Mouse (Mus musculus) heart, adult 8-10 months (tissue): ENCODE measurements around the gene Gm20431. TPM values are rescaled to one million over a fixed set of nuclear protein-coding genes. Genes with fewer than 3 reads are reported as not detected.
"Not testable (repeated sequence)": the region's sequence is repeated elsewhere in the genome, so short reads cannot be mapped to it uniquely, and the experiment has no call there.

Source experiments
- DNase-seq: peaks from one replicate; pipeline ENCODE4 v3.0.0; 2022; ENCODE audit warnings: low spot score
- total RNA-seq, 4 experiments: library from RNA; stranded (reverse); gene quantifications; 2 replicates each; pipeline ENCODE4 v1.2.4; 2022

Gm20431 gene
- total RNA-seq, 4 experiments from 2014 or later: 15.3 to 19.4 (median 18.2) TPM

DNA sequence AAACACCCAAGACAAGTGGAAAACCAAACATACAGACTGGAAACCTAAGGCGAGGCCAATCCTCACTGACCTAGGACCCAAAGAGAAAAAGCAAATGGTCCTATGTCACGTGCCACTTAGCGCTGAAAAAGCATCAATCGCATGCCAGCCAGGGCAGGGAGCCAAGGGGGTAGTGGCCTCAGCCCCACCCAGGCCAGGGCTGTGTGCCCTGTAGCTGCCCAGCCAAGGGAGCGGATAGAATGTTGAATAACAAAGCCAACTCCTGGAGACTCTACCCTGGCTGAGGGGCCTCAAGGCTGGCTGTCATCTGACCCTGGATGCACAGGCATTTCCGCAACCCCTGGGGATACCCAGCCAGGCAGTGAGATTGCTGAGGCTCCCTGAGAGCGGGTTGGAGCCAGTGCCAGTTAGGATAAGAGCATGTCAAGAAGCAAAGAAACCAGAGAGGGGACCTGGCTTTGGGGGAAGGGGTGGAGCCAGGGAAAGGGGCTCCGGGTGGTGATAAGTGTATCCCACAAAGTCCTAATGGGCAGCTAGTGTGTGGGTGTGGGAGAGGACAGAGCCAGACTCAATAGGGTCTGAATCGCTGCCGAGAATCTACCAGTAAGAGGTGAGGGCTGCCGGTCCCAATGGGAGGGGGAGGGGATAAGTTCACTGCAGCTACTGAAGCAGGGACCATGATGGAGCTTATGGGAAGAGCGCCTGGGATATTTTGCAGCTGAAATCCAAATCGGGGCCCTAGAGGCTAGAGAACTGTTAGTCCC is 1.3 kb downstream of the Gm20431 start:
- DNase-seq: peak; percentile 51

DNA sequence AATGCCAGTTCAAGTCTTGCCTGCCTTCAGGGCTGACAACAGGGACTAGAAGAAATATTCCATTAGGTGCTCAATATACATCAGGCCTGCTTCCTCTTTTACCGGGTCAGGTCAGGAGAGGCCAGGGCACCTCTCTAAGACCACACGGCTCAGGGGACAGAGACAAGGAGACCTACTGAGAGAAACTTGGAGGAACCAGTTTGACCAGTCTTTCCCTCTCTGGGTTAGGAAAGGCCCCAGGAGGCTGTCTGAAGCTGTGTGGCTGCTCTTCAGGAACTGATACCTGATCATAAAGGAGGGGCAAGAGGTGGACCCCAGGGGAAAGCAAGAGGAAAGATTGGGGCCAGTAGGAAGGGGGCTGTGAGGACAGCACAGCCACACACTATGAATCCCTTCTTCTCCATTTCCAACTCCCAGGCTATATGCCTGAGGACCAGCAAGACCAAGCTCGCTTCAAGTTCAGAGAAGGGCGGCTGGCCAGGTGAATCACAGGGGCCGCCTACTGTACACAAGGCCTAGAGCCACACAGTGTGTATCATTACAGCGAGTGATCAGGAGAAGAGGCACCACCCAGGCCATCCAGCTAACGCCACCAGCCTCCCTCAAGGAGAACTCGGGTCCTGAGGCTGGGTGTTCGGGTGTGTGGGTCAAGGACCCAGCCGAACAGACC is 2.0 kb downstream of the Gm20431 start:
- no peak for DNase-seq

DNA sequence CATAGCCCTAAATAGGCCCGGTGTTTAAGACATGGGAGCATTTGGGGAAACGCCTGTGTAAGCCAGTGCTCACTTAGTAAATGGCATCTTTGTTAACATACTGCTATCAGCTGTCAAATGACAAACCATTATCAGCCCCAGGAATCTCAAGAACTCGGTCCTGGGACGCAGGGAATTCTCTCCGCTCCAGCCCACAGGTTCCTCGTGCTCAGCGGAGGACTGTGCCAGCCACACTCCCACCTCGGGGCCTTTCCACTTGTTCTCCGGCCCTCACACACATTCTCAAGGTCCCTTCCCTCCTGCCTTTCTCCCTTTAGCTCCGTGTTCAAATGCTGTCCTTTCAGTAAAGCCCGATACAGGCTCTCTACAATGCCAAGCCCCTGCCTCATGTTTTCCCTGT is 2.6 kb downstream of the Gm20431 start:
- DNase-seq: no peak

DNA sequence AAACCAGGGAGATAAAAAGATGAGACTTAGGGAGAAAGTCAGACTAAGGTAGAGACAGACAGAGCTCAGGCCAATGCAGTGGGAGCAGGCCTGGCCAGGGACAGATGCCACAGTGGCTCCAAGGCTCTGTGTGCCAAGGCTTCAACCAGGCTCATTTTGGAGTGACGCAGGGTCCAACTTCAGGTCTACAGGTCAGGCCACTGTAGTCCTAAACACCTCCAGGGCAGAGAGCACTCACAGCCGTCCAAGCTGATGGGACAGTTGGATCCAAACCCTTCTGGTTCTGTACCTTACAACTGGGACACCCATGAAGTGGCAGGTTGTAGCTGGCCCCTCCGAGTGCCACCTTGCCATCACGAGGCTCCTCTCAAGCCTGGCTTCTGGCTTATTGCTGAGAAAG is 3.3 kb downstream of the Gm20431 start:
- no peak for DNase-seq

DNA sequence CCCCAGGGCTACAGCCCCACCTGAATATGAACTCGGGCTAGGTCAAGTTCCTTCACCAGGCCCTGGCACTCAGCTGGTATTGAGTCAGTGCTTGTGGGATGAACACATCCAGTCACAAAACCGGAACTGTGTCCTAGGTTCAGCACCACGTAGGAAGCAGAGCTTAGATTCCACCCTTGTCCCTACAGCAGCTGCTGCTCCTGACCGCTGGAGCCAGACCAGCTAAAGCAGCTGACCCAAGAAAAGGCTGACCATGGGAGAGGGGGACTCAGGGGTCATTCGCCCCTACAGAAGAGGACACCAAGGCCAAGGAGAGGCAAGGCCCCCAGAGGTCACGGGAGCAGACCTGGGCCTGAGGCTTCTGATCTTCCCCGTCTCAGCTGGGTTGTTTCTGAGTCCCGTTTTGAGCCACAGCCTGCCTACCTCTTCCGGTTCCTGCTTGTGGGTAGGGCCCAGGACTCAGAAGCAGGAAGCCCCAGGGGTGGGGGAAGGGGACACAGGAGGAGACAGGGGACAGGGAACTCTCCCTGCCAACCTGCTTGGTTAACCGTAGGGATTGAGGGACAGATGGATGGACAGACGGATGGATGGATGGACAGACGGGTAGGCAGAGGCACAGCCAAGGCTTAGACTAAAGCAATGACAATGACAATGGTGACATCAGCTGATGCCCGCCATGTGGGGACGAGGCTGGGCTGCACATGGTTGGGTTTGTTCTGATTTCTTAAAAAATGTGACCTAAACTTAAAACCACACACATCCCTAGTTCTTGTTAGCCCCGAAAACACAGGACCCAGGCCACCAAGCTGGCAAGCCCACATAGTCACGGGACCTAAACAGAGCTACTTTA is 4.4 kb downstream of the Gm20431 start:
- DNase-seq: no peak

DNA sequence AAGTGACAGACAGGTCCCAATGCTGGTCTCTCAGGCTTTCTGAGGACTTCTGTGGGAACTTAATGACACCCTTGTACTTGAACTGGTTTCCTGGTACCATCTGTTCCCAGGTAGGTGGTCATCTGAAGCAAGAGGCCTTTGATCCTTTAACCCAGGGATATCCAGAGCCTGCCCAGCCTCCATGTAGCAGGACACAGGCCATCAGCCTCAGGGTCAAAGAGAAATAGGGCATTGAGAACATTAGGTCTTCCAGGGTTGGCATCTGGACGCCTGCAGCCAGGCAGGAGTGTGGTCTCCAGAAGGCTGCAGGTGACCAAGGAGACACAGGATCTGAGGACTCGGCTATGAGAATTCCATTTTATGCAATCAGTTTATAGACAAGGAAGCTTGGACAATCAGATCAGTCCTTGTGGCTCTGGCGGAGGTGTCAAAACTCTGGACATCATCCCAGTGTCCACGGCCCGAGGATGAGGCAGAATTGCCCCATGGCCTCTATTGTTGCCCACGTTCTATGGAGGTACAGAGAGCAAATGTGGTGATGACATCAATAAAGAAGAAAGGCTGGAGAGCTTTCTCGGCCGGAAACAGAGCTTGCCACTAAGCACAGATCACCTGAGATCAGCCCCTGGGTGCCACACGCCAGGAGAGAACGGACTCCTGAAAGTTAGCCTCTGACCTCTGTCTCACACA is 6.2 kb downstream of the Gm20431 start:
- no peak for DNase-seq

DNA sequence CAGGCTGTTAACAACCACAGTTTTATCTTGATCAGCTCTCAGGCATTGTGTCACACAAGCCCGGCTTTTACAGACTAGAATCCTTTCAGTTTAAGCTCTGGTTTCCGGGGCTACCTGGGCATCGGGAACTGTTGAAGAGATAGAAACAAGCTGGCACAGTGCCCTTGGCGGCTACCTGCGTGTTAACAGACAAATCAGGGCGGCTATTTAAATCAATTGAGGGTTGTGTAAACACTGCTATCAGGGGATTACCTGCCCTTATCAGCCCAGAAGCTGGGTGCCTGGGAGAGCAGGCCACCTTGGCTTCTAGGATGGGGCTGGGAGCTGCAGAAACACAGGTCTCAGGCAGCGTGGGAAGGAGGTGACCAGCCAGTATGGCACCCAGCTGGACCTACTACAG is 8.6 kb downstream of the Gm20431 start:
- DNase-seq: no peak

DNA sequence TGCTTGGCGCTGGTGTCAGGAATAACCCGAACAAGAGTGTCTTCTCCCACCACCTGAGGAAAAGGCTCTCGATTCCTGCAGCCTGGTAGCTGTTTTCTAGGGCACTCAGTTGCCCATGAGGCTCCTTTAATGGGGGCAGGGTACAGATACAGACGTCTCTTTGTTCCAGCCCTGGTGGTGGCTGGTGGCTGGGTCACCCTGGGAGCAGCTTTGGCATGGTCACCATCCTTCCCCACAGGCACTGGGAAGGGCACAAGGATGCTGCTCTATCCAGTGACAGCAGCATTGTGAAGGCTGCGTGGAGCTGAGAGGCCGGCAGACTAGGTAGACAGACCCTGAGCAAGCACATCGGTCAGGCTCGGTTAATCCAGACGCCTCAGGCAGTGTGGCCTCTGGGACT is 9.7 kb downstream of the Gm20431 start:
- no peak for DNase-seq

DNA sequence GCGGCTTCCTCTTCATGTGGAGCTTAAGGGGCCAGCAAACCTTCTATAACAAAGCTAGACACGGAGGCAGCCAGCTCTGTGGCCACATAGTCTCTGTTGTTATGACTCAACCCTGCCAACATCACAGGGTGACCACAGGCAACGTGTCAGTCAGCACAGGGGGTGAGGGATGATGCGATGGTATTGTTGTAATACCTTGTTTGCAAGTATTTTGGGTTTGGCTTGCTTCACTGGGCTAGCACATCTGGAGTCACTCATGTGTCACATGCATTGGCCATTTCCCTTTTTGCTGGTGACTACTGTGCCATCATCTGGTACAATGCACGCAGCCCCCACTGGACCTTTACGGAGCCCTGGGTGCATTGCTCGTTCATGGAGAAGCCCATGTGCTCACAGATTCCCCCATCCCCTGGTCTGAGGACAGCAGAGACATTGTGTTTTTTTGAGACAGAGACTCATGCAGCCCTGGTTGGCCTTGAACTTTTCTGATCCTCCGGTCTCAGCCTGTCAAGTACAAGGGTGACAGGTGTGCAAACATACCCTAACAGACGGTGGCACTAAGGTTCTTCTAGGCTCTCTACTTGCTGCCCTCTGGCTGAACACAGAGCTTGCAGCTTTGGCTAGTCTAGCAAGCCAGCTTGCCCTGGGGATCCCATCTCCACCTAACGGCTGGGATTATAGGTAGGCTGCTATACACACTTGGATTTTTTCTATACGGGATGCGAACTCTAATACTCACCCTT is 11.8 kb downstream of the Gm20431 start:
- DNase-seq: no peak

DNA sequence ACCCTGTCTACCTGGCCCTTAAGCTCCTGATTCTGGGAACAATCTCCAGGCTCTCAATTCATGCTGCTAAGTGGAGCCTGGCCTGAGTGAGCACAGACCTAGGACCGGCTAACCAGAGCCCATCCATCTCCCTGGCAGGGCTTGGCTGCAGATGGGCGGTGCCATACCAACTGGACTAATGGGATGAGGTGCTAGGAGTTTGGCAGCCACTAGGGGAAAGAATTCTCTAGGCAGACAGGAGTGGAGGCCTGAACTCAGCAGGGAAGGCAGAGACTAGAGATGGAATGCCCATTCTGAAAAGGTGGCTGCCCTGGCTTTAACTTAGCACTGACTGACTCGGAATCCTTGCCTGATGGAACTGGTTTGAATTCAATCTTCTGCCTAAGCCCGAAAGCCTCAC is 14.9 kb downstream of the Gm20431 start:
- no peak for DNase-seq

DNA sequence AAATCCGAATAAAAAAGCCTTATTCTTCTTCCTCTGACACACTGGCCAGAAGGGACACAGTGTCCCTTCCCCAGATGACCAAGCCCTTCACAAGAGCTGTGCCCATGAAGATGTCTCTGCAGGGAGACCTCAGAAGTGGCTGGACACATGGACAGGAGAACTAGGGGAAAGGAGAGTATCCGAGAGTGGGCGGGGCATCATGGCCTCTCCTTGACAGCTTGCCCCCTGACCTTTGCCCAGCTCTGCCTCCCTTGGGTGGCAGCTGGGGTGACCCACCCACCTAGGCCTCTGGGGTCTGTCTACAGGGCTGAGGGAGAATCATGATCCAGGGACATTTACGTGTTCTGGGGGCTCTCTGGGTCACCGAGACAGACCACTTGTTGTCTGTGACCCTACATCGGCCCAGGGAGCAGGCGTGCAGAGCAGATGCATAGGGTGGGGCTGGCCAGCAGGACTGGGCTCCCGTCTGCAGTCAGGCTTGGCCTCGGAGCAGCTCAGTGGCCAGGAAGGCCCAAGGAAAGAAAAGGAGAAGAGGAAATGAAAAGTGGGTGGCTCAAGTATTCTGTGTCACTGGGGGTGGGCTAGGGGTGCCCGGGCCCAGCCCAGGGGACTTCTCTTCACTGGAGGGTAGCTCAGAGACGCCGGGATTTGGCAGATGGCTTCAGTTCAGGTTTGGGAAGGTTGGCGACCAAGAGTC is 17.8 kb downstream of the Gm20431 start:
- DNase-seq: not testable (repeated sequence)

DNA sequence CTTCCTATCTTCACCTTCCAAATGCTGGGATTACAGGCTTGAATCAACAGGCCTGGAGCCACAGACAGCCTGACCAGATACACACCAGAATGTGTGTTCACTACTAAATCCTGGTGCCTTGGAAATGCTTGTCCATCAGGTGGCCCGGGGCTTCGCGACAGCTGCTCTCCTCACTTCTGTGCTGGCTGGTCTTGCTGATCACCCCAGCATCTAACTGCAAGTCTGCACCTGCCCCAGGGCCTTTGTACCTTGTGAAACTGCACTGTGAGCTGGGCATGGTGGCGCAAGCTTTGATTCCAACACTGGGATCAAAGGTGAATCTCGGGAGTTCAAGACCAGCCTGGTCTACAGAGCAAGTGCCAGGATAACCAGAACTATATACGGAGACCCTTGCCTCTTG is 19.1 kb downstream of the Gm20431 start:
- no peak for DNase-seq

DNA sequence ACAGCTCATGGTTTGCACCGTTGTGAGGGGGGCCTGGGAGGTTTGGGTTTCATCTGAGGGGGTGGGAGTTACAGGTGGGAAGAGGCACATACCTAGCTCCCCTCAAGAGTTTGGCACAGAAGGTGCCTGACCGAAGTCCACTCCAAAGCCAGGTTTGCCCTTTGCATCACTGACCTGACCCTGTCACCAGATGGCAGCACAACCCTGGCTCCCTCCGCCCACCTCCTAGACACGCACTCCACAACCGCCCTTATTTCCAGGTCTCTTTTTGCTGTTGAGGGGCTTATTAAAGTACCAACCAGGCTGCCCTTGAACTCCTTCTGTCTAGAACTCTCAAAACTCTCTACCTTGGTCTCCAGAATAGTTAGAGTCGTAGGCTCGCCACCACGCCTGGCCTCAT is 20.0 kb downstream of the Gm20431 start:
- DNase-seq: no peak

DNA sequence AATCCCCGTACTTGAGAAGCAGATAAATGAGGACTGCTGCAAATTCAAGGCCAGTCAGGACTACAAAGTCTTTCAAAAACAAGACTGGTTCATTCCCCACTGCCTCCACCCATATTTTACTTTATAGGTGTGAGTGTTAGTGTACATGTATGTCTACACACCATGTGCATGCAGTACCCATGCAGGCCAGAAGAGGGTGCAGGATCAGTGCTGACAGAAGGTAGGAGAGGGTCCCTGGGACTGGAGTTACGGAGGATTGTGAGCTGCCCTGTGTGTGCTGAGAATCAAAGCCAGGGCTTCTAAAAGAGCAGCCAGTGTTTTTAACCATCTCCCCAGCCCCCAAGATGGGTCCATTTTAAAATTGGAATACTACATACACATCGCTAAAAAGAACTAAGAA is 21.0 kb downstream of the Gm20431 start:
- DNase-seq: no peak

DNA sequence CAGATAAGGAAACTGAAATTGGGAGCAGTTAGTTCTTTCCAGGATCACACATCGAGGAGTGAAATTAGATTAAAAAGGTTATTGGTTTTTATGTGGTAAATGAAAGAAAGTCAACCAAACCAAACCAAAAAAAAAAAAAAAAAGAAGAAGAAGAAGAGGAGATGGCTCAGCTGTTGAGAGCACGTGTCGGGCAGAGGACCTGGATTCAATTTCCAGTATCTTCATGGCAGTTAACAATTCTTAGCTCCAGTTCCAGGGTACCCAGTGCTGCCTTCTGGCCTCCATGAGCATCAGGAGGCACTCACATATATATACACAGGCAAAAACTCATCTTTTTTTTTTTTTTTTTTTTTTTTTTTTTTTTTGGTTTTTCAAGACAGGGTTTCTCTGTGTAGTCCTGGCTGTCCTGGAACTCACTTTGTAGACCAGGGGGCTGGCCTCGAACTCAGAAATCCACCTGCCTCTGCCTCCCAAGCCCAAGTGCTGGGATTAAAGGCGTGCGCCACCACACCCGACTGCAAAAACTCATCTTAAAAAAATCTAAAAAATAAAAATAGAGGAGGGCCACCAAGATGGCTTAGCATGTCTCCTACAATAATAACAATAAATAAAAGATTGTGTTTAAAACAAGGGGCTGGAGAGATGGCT is 26.3 kb downstream of the Gm20431 start:
- no peak for DNase-seq

DNA sequence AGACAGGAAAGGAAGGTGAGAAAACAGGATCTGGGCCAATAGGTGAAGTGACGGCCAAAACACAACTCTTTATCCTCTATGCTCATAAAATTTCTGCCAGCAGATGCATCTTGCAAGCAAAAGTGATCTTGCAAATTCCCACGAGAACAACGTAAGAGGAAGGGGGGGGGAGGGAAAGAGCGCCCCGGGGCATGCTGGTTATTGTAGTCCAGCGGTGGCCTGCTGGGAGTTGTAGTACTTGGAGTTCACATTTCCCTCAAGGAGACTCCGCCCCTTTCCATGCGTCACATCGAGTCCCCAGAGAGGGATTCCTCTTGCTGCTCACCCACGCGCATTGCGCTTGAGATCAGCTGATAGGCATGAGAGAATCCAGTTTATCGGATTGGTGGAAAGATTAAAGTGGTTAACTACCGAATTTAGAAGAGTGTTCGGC is 26.9 kb downstream of the Gm20431 start:
- DNase-seq: peak; percentile 97

DNA sequence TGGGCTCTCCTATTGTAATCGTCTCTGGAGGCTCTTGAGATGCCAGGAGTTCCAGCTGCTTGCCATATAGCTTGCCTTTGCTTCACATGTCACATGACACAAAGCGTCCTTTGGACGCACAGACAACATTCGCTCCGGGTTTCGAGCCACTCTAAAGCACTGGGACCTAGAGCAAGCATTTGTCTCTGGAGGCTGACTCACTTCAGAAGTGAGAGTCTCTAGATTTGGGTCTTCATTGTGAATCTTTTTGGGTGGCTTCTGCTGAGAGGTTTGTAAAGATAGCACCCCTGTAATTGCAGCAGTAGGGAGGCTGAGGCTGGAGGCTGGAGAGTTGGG is 27.8 kb downstream of the Gm20431 start:
- DNase-seq: no peak

DNA sequence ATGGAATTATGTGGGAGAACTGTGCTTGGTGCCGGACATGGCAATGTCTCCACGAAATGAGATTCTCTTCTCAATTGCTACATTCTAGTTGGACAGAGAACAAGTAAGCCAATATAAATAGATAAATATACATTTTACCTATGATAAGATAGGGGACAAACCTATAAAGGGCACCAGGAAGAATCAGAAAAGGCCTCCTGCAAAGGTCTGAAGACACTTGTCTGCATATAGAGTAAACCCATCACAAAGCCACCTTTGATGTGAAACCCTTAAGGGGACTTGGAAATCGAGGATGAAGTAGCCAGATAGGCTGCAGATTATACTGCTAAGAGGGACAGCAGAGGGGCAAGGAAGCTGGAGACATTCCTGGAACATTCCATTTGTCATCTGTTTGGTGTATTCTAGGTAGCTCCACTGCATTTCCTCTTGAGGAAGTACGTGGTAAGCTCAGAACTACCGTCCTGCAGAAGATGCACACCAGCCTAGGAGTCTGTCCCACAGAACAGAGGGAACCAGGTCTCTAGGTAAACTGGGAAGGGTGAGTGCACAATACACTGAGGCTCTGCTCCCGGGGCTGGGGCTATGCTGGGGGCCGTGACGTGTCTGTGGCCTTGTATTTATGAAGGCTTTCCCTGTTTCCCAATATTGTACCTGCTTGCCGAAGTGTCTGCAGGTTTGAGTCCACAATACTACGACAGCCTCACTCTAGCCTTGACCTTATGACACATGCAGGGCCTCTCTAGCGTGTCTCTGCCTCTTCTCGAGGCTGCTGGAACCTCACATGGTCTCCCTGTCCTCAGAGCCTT is 28.4 kb downstream of the Gm20431 start:
- no peak for DNase-seq
